Mouse (Mus musculus) myocyte (in vitro differentiated cells): Measurements from ENCODE around the gene Zkscan5. TPM values are rescaled to one million over a fixed set of nuclear protein-coding genes. Genes with fewer than 3 reads are reported as not detected.

Experiments
- H3K27me3 ChIP-seq: one replicate; pipeline ENCODE4 v1.6.1; 2011; ENCODE audit not compliant: control insufficient read depth, insufficient read depth, insufficient read length
- H3K36me3 ChIP-seq: one replicate; pipeline ENCODE4 v1.6.1; 2011; ENCODE audit not compliant: control insufficient read depth, insufficient read depth
- H3K4me2 ChIP-seq: one replicate; pipeline ENCODE4 v1.6.1; 2011; ENCODE audit warnings: low read depth, control low read depth
- H3K4me3 ChIP-seq: one replicate; pipeline ENCODE4 v1.5.1; 2011; ENCODE audit warnings: mild to moderate bottlenecking, control low read depth, moderate library complexity
- H3K79me2 ChIP-seq: one replicate; pipeline ENCODE4 v1.6.1; 2011; ENCODE audit not compliant: control insufficient read depth, insufficient read depth
- H3ac ChIP-seq: one replicate; pipeline ENCODE4 v1.6.1; 2011; ENCODE audit not compliant: control insufficient read depth, insufficient read length
- CEBPB ChIP-seq: IDR thresholded peaks from 2 replicates; pipeline ENCODE4 v1.6.1; 2011; ENCODE audit warnings: mild to moderate bottlenecking, moderate library complexity; ENCODE audit not compliant: poor library complexity, insufficient read depth, severe bottlenecking
- E2F4 ChIP-seq: IDR thresholded peaks from one replicate; pipeline ENCODE4 v1.6.1; 2011; ENCODE audit warnings: mild to moderate bottlenecking, control low read depth, moderate library complexity; ENCODE audit not compliant: insufficient read depth
- MAX ChIP-seq: IDR thresholded peaks from one replicate; pipeline ENCODE4 v1.6.1; 2011; ENCODE audit warnings: low read depth, mild to moderate bottlenecking, control low read depth
- MYOD1 ChIP-seq, 3 experiments: IDR thresholded peaks; one replicate each; pipeline ENCODE4 v1.6.1; 2011; ENCODE audit warnings: control low read depth in 2 of 3, low read depth in 2 of 3, mild to moderate bottlenecking in 2 of 3, moderate library complexity in 1 of 3; ENCODE audit not compliant: insufficient read length in 2 of 3, control insufficient read depth in 1 of 3
- MYOG ChIP-seq, 3 experiments: IDR thresholded peaks; one replicate each; pipeline ENCODE4 v1.6.1; 2011; ENCODE audit warnings: control low read depth in 2 of 3, low read depth in 2 of 3, mild to moderate bottlenecking in 2 of 3; ENCODE audit not compliant: insufficient read length in 2 of 3, control insufficient read depth in 1 of 3, insufficient read depth in 1 of 3
- POLR2A ChIP-seq: IDR thresholded peaks from one replicate; pipeline ENCODE4 v1.6.1; 2011; ENCODE audit warnings: low read depth, mild to moderate bottlenecking, control low read depth, moderate library complexity; ENCODE audit not compliant: insufficient read length
- POLR2AphosphoS2 ChIP-seq: IDR thresholded peaks from one replicate; pipeline ENCODE4 v1.6.1; 2011; ENCODE audit warnings: low read depth, control low read depth; ENCODE audit not compliant: insufficient read length
- REST ChIP-seq: IDR thresholded peaks from one replicate; pipeline ENCODE4 v1.6.1; 2011; ENCODE audit warnings: mild to moderate bottlenecking, control low read depth, moderate library complexity; ENCODE audit not compliant: insufficient read depth, insufficient read length
- SRF ChIP-seq: IDR thresholded peaks from one replicate; pipeline ENCODE4 v1.6.1; 2011; ENCODE audit warnings: low read depth; ENCODE audit not compliant: control insufficient read depth, insufficient read length
- TCF12 ChIP-seq: IDR thresholded peaks from one replicate; pipeline ENCODE4 v1.6.1; 2011; ENCODE audit warnings: mild to moderate bottlenecking, control low read depth; ENCODE audit not compliant: poor library complexity, insufficient read depth, severe bottlenecking
- TCF3 ChIP-seq: IDR thresholded peaks from one replicate; pipeline ENCODE4 v1.6.1; 2011; ENCODE audit warnings: low read depth, control low read depth; ENCODE audit not compliant: insufficient read length
- USF1 ChIP-seq: IDR thresholded peaks from one replicate; pipeline ENCODE4 v1.6.1; 2011; ENCODE audit warnings: low read depth, mild to moderate bottlenecking, control low read depth, moderate library complexity
- polyA plus RNA-seq: library from polyadenylated mRNA; unstranded; fragments of >200 nt; fragmentation: generic; extraction: Trizol; gene quantifications from one replicate; pipeline ENCODE4 v1.2.1, GENCODE M21; 2012; ENCODE audit warnings: missing spikeins

Gene Zkscan5
- polyA plus RNA-seq, 1 experiment: 5.9 TPM

- TF ChIP-seq USF1: no peak
- peak; percentile 90 for TF ChIP-seq POLR2AphosphoS2
- TF ChIP-seq MAX: no peak
- no peak for TF ChIP-seq TCF12
- peak; percentile 48 for TF ChIP-seq E2F4
- TF ChIP-seq POLR2A: peak; percentile 91
- H3K36me3 ChIP-seq: peaks cover 13% of the 10 kb centered on the region
These were observed 13.2 kb upstream of the Zkscan5 start for GRCm38 (mm10) chr5:145190875-145191798.

GRCm38 (mm10) chr5:145191962-145192361 is 12.4 kb upstream of the Zkscan5 start, which contains the start of gene Atp5j2:
Atp5j2 (minus strand) TSS chr5:145192062.
- no peak for TF ChIP-seq TCF12
- no peak for TF ChIP-seq CEBPB
- TF ChIP-seq E2F4: no peak
- TF ChIP-seq POLR2AphosphoS2: no peak
- TF ChIP-seq MAX: no peak
- no peak for TF ChIP-seq REST
- TF ChIP-seq MYOG (IDR thresholded peaks at IDR 0.05; ENCODE audit: control insufficient read depth in 1 of 3, insufficient read depth in 1 of 3, insufficient read length in 2 of 3, low read depth in 2 of 3): no peak
- TF ChIP-seq POLR2A: no peak
- TF ChIP-seq MYOD1 (IDR thresholded peaks at IDR 0.05; ENCODE audit: control insufficient read depth in 1 of 3, insufficient read length in 2 of 3, low read depth in 2 of 3): no peak
- TF ChIP-seq TCF3: no peak
- no peak for TF ChIP-seq SRF
- no peak for TF ChIP-seq USF1
- Histone ChIP-seq H3ac (peak within 1 kb of the TSS; percentile 34), H3K79me2 (peaks cover 44% of the 10 kb centered on the region), H3K36me3 (peaks cover 9% of the 10 kb centered on the region), H3K27me3 (no peaks in the 10 kb centered on the region), H3K4me3 (peak within 1 kb of the TSS; percentile 96), H3K4me2 (peak within 1 kb of the TSS; percentile 96)

More at GRCm38 (mm10) chr5:145190875-145191798, 13.2 kb upstream of the Zkscan5 start:
- Histone ChIP-seq H3K27me3 (no peaks in the 10 kb centered on the region), H3ac (peak overlapping the region; percentile 34), H3K79me2 (peaks cover 51% of the 10 kb centered on the region), H3K4me3 (peak overlapping the region; percentile 96), H3K4me2 (peak overlapping the region; percentile 96)

DNA sequence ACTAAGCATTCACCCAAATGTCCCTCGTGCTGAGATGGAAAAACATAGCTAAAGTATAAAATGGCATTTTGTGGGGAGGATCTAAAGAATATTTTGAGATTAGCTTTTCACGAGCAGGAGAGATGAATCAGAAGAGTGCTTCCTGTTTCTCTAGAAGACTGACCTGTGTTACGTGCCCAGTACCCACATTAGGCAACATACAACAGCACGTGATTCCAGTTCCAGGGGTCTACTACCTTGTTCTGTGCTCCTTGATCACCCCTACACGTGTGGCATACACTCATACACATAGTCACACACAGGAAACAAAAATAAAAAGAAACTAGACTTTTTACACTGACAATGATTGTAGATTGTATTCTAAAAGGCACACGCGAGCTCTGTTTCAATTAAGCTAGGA is 4.0 kb upstream of the Zkscan5 start:
- Histone ChIP-seq H3K27me3 (no peaks in the 10 kb centered on the region), H3ac (no peak overlapping the region), H3K4me3 (peak overlapping the region; percentile 65), H3K4me2 (peak overlapping the region; percentile 77), H3K36me3 (peaks cover 3% of the 10 kb centered on the region), H3K79me2 (no peaks in the 10 kb centered on the region)
- no peak for TF ChIP-seq SRF
- TF ChIP-seq POLR2A: no peak

- H3K27me3 ChIP-seq: no peaks in the 10 kb centered on the region
- H3K79me2 ChIP-seq: peaks cover 6% of the 10 kb centered on the region
- H3ac ChIP-seq: peak within 1 kb of the TSS; percentile 19
- H3K4me2 ChIP-seq: peak within 1 kb of the TSS; percentile 77
- H3K4me3 ChIP-seq: peak within 1 kb of the TSS; percentile 65
- TF ChIP-seq REST (no peak), POLR2A (peak; percentile 45)
- no peaks in the 10 kb centered on the region for H3K36me3 ChIP-seq
These were observed 2.9 kb upstream of the Zkscan5 start, which contains the start of gene Zkscan14 for GRCm38 (mm10) chr5:145201321-145201991. Zkscan14 (minus strand) TSS chr5:145201868.

GRCm38 (mm10) chr5:145202446-145202845 is 1.9 kb upstream of the Zkscan5 start:
- Histone ChIP-seq H3ac (no peak overlapping the region), H3K79me2 (peaks cover 6% of the 10 kb centered on the region), H3K36me3 (no peaks in the 10 kb centered on the region), H3K4me2 (no peak overlapping the region), H3K27me3 (no peaks in the 10 kb centered on the region), H3K4me3 (no peak overlapping the region)
- TF ChIP-seq REST (no peak), TCF12 (no peak), E2F4 (no peak), MYOG (IDR thresholded peaks at IDR 0.05; ENCODE audit: control insufficient read depth in 1 of 3, insufficient read depth in 1 of 3, insufficient read length in 2 of 3, low read depth in 2 of 3) (no peak), SRF (no peak)
